Mouse (Mus musculus) intestine, embryonic 15.5 days (tissue): ENCODE data around the gene Efcab11. TPM values are rescaled to one million over a fixed set of nuclear protein-coding genes. Genes with fewer than 3 reads are reported as not detected.

Experiments used
- ATAC-seq: fragments of 200-750 bp; cut with Nextera tagmentation; 2 replicates; pipeline ENCODE4 v1.8.0; 2017; ENCODE audit warnings: moderate TSS enrichment, moderate library complexity
- H3K27ac ChIP-seq: fragments of 300-500 bp; sonication (generic); 2 replicates; pipeline ENCODE4 v1.5.1; 2015; ENCODE audit warnings: mild to moderate bottlenecking, inconsistent platforms
- H3K27me3 ChIP-seq: fragments of 300-500 bp; sonication (generic); replicated peaks from 2 replicates; pipeline ENCODE4 v1.6.1; 2015; ENCODE audit warnings: inconsistent platforms
- H3K36me3 ChIP-seq: fragments of 300-500 bp; sonication (generic); 2 replicates; pipeline ENCODE4 v1.6.1; 2015; ENCODE audit warnings: inconsistent platforms
- H3K4me1 ChIP-seq: fragments of 300-500 bp; sonication (generic); replicated peaks from 2 replicates; pipeline ENCODE4 v1.6.1; 2015; ENCODE audit warnings: inconsistent platforms
- H3K4me2 ChIP-seq: fragments of 300-500 bp; sonication (generic); replicated peaks from 2 replicates; pipeline ENCODE4 v1.6.1; 2015; ENCODE audit warnings: mild to moderate bottlenecking, inconsistent platforms
- H3K4me3 ChIP-seq: fragments of 300-500 bp; sonication (generic); replicated peaks from 2 replicates; pipeline ENCODE4 v1.5.1; 2015; ENCODE audit warnings: inconsistent platforms
- H3K9ac ChIP-seq: fragments of 300-500 bp; sonication (generic); 2 replicates; pipeline ENCODE4 v1.6.1; 2015; ENCODE audit warnings: inconsistent platforms
- H3K9me3 ChIP-seq: fragments of 300-500 bp; sonication (generic); 2 replicates; pipeline ENCODE4 v1.6.1; 2016; ENCODE audit warnings: inconsistent platforms
- WGBS: fragments of 180-500 bp; shearing (Covaris S2); methylation state at CpG from one replicate; pipeline ENCODE4 v1.1.7; 2015; 5-methylcytosine and 5-hydroxymethylcytosine counted together
- polyA plus RNA-seq: library from polyadenylated mRNA; unstranded; fragments of >200 nt; fragmentation: Nextera tagmentation; extraction: Ambion mirVana; gene quantifications from 2 replicates; pipeline ENCODE4 v1.2.1, GENCODE M21; 2015

Efcab11 gene
- polyA plus RNA-seq, 1 experiment from 2014 or later: 10.2 TPM

DNA sequence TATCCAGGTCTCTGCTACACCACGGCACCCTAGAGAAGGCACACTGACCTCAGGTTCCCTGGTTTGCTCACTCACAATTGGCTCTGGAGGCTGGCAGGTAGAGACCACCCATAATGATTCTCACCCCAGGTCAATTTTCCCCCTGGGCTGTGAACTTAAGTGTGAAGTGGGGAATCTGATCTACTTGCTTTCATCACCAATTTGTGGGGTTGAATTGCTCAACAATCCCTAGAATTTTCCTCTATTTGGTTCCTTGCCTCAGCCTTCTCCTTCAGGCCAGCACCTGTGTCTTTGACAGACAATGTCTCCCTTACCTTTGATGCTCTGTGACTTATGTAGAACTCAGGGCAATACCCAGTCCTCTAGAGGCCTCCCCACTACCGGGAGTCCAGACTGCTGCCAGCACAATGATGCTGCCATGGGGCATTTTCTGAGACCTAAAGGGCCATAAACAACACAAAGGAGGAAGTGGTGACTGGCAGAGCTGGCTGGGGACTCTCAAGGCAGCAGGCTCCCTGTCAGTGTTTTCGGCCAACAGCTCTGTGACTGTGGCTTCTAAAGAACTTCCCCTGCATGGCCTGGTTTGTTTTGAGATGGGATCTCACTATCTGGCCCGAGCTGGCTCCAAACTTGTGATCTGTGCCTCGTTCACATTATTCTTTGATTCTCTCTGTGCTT lies 94.8 kb downstream of the Efcab11 start:
- Histone ChIP-seq H3K27me3 (no peaks in the 10 kb centered on the region), H3K9ac (no peak overlapping the region), H3K4me2 (no peak overlapping the region), H3K4me3 (no peak overlapping the region), H3K9me3 (no peaks in the 10 kb centered on the region), H3K27ac (no peak overlapping the region), H3K36me3 (no peaks in the 10 kb centered on the region), H3K4me1 (no peaks in the 10 kb centered on the region)
- ATAC-seq: no peak
- 58% methylated on average over 5 of the region's 5 CpGs for WGBS

DNA sequence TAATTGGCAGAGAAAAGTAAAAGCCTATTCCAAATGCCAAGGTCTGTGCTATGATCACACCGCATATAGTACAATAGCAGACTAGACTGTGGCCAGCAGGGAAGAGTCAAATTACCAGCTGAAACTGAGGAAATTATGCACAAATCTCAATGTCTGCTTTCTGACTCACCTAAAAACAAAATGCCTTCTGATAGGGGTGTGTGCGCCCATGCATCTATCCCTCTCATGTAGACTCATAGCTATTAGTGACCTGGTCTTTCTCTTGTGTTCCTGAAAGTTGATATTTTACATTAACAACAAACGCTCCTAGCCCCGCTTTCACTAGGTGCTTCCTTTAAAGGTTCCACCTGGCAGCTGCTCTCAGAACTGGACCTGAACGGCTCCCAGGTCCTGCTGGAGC lies 102.5 kb downstream of the Efcab11 start:
- ATAC-seq: no peak
- no peak overlapping the region for H3K27ac ChIP-seq
- H3K4me3 ChIP-seq: no peak overlapping the region
- no peak overlapping the region for H3K4me2 ChIP-seq
- H3K9me3 ChIP-seq: no peaks in the 10 kb centered on the region
- 79% methylated on average over 5 of the region's 5 CpGs for WGBS
- no peak overlapping the region for H3K9ac ChIP-seq
- H3K27me3 ChIP-seq: no peaks in the 10 kb centered on the region
- H3K4me1 ChIP-seq: 0 out of 2 replicates have a peak, but pooled peaks cover 1% of the 10 kb centered on the region
- H3K36me3 ChIP-seq: no peaks in the 10 kb centered on the region

DNA sequence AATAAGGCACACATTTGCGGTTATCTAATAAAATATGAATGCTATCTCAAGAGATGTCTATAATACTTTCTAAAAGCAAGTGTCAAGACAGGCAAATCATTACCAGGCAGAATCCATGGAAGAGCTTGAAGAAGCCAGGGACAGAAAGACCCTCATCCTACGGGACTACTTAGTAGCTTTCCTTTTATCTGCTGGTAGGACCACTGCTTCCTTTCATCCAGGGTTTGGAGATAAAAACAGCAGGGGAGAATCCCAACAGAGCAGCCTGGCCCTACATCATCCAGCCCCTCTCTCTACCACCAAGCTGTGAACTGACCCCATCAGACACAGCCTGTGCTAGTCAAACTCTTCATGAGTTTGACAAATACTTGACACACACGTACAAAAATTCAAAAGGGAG lies 103.8 kb downstream of the Efcab11 start:
- H3K9ac ChIP-seq: no peak overlapping the region
- no peaks in the 10 kb centered on the region for H3K36me3 ChIP-seq
- no peaks in the 10 kb centered on the region for H3K27me3 ChIP-seq
- no peak overlapping the region for H3K27ac ChIP-seq
- WGBS: 83% methylated on average over 3 of the region's 3 CpGs
- 0 out of 2 replicates have a peak, but pooled peaks cover 3% of the 10 kb centered on the region for H3K4me1 ChIP-seq
- no peaks in the 10 kb centered on the region for H3K9me3 ChIP-seq
- no peak for ATAC-seq
- no peak overlapping the region for H3K4me2 ChIP-seq
- no peak overlapping the region for H3K4me3 ChIP-seq

DNA sequence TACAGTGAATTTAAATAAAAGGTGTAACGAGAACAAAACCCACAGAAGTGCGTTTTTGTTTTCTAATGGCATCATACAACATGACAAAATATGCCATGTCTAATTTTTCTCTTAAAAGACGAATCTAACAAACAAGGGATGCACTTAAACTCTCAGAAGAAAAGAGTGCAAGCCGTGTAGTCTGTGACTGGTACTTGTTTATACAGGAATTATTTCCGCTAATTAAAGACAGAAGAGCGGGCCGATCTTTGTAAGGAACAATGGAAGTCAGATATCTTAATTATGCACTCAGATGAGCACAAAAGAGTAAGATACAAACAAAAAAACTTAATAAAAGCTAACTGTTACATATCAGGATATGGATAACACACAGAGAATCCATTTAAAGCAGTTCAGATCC lies 104.3 kb downstream of the Efcab11 start:
- Histone ChIP-seq H3K9me3 (no peaks in the 10 kb centered on the region), H3K4me3 (no peak overlapping the region), H3K4me2 (no peak overlapping the region), H3K36me3 (no peaks in the 10 kb centered on the region), H3K27ac (no peak overlapping the region), H3K27me3 (no peaks in the 10 kb centered on the region), H3K9ac (no peak overlapping the region), H3K4me1 (0 out of 2 replicates have a peak, but pooled peaks cover 3% of the 10 kb centered on the region)
- 86% methylated on average over 7 of the region's 7 CpGs for WGBS
- no peak for ATAC-seq

DNA sequence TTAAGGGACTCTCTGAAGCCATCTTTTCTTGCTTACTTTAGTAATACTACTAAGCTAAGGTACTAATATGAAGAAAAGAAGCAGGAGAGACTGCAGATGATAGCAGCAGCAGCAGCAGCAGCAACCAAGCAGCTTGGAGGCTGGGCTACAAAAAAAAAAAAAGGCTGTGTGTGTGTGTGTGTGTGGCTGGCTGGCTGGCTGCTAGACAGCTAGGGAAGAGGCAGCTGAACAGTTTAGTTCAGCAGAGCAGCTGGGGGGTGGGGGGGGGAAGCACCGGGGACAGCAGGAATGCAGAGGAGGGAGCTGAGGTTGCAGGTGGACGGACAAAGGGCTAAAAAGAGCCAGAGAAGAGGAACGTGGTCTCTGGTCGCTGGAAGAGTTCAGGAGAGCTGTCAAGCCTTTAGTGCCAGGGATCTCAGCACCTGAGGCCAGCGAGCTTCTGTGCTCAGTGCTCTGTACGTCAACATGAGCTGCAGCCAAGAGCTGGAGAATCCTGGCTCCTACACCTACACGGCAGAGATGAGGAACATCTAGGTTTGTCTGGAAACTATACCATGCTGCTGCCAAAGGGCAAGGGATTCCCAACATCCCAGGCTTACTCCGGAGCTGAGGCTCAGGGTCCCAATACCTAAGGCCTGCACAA lies 107.6 kb downstream of the Efcab11 start:
- H3K9ac ChIP-seq: no peak overlapping the region
- 59% methylated on average over 8 of the region's 8 CpGs for WGBS

DNA sequence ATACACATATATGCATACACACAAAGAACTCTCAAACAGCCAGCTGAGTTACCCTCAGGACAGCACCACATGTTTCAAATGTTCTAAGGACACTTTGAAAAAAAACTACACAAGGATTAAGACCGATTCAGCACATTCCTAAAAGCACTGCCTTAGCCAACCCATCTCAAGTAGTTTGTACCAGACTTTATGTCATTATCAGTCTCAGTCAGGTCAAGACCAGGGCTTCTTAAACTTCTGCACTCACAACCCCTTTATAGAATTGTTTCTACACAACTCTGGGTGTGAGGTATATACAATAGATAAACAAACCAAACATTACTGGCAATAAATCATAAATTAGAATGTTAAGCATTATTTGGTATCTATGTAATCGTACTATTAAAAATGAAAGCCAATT lies 109.4 kb downstream of the Efcab11 start:
- ATAC-seq: no peak
- no peaks in the 10 kb centered on the region for H3K36me3 ChIP-seq
- H3K9ac ChIP-seq: no peak overlapping the region
- WGBS: 69% methylated on average over 2 of the region's 2 CpGs
- H3K9me3 ChIP-seq: no peaks in the 10 kb centered on the region
- no peak overlapping the region for H3K4me3 ChIP-seq
- H3K4me1 ChIP-seq: 0 out of 2 replicates have a peak, but pooled peaks cover 3% of the 10 kb centered on the region
- H3K4me2 ChIP-seq: no peak overlapping the region
- H3K27ac ChIP-seq: no peak overlapping the region
- H3K27me3 ChIP-seq: no peaks in the 10 kb centered on the region

More for the DNA sequence above, 107.6 kb downstream of the Efcab11 start:
- H3K4me1 ChIP-seq: 0 out of 2 replicates have a peak, but pooled peaks cover 3% of the 10 kb centered on the region
- H3K27ac ChIP-seq: no peak overlapping the region
- H3K4me2 ChIP-seq: no peak overlapping the region
- H3K27me3 ChIP-seq: no peaks in the 10 kb centered on the region
- no peak overlapping the region for H3K4me3 ChIP-seq
- H3K9me3 ChIP-seq: no peaks in the 10 kb centered on the region
- ATAC-seq: no peak
- no peaks in the 10 kb centered on the region for H3K36me3 ChIP-seq

DNA sequence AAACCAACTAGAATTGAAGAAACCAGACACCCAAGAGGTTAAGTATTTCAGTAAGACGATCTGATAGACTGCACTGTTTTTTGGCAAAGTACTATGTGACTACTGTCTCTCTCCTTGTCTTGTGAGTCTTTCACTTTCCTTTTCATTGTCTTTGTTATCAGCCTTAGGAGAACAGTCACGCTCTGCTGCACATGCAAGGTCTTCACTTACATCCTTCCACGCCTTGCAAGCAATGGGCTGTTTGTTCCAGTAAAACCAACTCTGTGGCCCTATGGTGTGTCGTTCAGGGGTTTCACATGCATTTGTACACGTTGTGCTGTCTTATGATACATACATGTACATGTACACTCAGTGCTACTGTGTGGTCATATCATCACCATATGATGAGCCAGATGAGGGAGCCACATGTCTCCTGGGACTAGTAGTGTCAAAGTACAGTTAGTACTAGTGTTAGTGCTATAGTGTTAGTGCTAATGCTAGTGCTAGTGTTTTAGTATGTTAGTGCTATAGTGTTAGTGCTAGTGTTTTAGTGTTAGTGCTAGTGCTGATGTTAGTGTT lies 110.5 kb downstream of the Efcab11 start:
- 85% methylated on average over 5 of the region's 5 CpGs for WGBS
- no peak overlapping the region for H3K4me2 ChIP-seq
- H3K4me1 ChIP-seq: 0 out of 2 replicates have a peak, but pooled peaks cover 3% of the 10 kb centered on the region
- H3K4me3 ChIP-seq: no peak overlapping the region
- H3K36me3 ChIP-seq: no peaks in the 10 kb centered on the region
- no peak for ATAC-seq
- H3K27ac ChIP-seq: no peak overlapping the region
- H3K27me3 ChIP-seq: no peaks in the 10 kb centered on the region
- no peak overlapping the region for H3K9ac ChIP-seq
- no peaks in the 10 kb centered on the region for H3K9me3 ChIP-seq

DNA sequence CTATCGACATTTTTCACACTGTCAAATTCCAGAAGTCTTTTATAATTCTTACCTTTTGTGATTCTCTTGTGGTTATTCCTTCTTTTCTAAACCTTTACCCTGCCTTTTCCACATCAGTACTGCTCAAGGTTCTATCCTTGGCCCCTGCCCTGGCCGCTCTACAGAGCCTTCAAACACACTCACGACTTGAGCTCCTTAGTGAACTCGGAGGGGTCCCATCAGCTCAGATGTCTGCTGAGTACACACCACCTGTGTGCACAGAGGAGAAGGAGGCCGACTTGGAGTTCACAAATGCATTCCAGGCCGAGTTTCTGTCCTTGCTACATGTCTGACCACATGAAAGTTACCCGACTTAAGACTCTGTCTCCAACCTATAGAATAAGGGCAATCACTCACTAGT lies 113.2 kb downstream of the Efcab11 start:
- Histone ChIP-seq H3K27ac (no peak overlapping the region), H3K9me3 (no peaks in the 10 kb centered on the region), H3K4me3 (no peak overlapping the region), H3K27me3 (no peaks in the 10 kb centered on the region), H3K36me3 (no peaks in the 10 kb centered on the region), H3K9ac (no peak overlapping the region), H3K4me2 (no peak overlapping the region), H3K4me1 (no peaks in the 10 kb centered on the region)
- 78% methylated on average over 7 of the region's 7 CpGs for WGBS
- ATAC-seq: no peak

DNA sequence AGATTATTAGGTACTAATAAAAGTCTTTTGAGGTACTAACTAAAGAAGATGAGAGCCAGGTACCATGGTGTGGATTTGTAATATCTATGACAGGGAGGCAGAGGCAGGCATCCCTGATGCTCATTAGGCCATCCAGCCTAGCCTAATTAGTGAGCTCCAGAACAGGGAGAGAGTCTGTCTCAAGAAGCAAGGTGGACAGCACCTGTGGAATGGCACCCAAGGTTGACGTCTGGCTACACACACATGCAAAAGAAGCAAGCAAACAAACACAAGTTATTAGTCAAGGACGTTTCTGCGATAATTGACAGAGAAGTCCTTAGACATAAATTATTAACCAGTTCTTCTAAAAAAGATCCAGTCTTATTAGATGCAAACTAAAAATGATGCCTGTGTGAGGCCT lies 114.6 kb downstream of the Efcab11 start:
- Histone ChIP-seq H3K4me2 (no peak overlapping the region), H3K36me3 (no peaks in the 10 kb centered on the region), H3K4me3 (no peak overlapping the region), H3K4me1 (no peaks in the 10 kb centered on the region), H3K27me3 (no peaks in the 10 kb centered on the region), H3K27ac (no peak overlapping the region), H3K9me3 (no peaks in the 10 kb centered on the region), H3K9ac (no peak overlapping the region)
- ATAC-seq: no peak
- 82% methylated on average over 3 of the region's 3 CpGs for WGBS

DNA sequence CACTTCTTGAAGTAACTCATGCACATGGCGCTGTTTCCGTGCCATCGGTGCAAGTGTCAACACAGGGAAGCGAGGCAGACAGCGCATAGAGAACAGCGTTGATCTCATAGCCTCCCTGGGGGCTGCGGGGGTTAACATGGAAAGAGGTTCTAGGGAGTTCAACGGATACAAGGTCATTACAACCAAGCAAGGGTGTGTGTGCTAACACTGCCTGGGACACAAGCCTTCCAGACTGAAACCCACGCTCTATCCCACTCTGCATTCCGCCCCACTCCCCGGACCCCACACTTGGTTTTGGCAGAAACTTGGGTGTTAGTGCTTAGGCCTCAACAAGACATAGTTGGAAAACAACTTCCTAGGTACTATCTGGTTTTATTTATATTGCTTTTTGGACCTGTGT lies 116.5 kb downstream of the Efcab11 start:
- H3K4me2 ChIP-seq: no peak overlapping the region
- WGBS: 87% methylated on average over 11 of the region's 11 CpGs
- no peak for ATAC-seq
- H3K27me3 ChIP-seq: no peaks in the 10 kb centered on the region
- H3K36me3 ChIP-seq: no peaks in the 10 kb centered on the region
- no peaks in the 10 kb centered on the region for H3K4me1 ChIP-seq
- no peaks in the 10 kb centered on the region for H3K9me3 ChIP-seq
- H3K27ac ChIP-seq: no peak overlapping the region
- no peak overlapping the region for H3K4me3 ChIP-seq
- no peak overlapping the region for H3K9ac ChIP-seq

DNA sequence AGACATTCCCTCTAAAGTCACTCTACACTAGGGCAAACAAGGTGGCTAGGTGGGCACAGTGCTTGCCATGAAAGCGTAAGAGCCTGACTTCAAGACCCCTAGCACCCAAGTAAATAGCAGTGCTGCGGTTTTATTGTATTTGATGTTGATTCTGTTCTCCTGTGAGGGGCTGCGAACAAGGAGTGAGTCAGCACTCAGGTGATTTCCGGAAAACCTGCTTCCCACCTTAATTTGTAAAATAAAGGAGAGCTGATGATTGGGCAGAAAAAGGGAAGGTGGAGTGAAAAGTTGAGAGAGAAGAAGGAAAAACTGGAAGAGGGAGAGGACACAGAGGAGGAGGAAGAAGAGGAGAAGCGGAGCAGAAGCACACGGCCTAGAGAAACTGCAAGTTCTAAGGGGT lies 118.3 kb downstream of the Efcab11 start:
- Histone ChIP-seq H3K9ac (no peak overlapping the region), H3K36me3 (no peaks in the 10 kb centered on the region), H3K27ac (no peak overlapping the region), H3K4me1 (no peaks in the 10 kb centered on the region), H3K9me3 (no peaks in the 10 kb centered on the region), H3K4me3 (no peak overlapping the region), H3K27me3 (no peaks in the 10 kb centered on the region), H3K4me2 (no peak overlapping the region)
- 80% methylated on average over 6 of the region's 6 CpGs for WGBS
- no peak for ATAC-seq

DNA sequence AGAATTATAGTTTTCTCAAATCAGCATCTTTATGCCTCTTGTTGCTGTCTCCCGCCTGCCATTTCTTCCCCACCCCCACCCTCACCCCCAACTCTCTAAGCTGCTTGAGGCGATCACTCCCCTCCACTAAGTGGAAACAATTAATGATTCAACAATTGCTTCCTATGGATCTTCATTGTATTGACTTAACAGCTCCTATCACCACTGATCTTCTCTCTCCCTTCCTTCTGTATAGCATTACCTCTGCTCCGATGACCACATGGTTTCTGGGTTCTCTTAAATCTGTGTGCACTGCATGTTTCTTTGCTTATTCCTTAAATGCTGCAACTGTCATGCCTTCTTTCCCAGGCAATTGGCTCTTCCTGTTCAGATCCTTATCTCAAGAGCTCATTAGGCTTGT lies 120.2 kb downstream of the Efcab11 start:
- WGBS: 88% methylated on average over 3 of the region's 3 CpGs
- H3K9ac ChIP-seq: no peak overlapping the region
- no peaks in the 10 kb centered on the region for H3K27me3 ChIP-seq
- no peak overlapping the region for H3K4me3 ChIP-seq
- no peak overlapping the region for H3K4me2 ChIP-seq
- no peak overlapping the region for H3K27ac ChIP-seq
- H3K36me3 ChIP-seq: no peaks in the 10 kb centered on the region
- ATAC-seq: no peak
- no peaks in the 10 kb centered on the region for H3K4me1 ChIP-seq
- no peaks in the 10 kb centered on the region for H3K9me3 ChIP-seq
